Mouse (Mus musculus) C3H10T1/2 (cell line): Measurements from ENCODE around the gene Hook2. TPM values are rescaled to one million over a fixed set of nuclear protein-coding genes. Genes with fewer than 3 reads are reported as not detected.

Source experiments
- polyA plus RNA-seq, 2 experiments: library from polyadenylated mRNA; unstranded; fragments of >200 nt; fragmentation: generic; extraction: Trizol; gene quantifications; one replicate each; pipeline ENCODE4 v1.2.1; 2012; ENCODE audit warnings: missing spikeins in 2 of 2

Gene Hook2
- polyA plus RNA-seq = 1 to 10 TPM; 2.4 to 5.2 TPM

GRCm38 (mm10) chr8:84990349-84990748, at the start of gene Hook2:
Gene Hook2 (plus strand): TSS chr8:84990603.

GRCm38 (mm10) chr8:84946528-84947240, 43.7 kb upstream of the Hook2 start, which contains the start of gene Rtbdn:
Gene Rtbdn (plus strand): TSS chr8:84946991.

GRCm38 (mm10) chr8:84969241-84970134, 20.9 kb upstream of the Hook2 start, which contains the start of the genes Gm49661, Prdx2 and Rnaseh2a:
Gene Gm49661 (minus strand): TSS chr8:84969433.
Gene Prdx2 (plus strand): TSS chr8:84969587.
Gene Rnaseh2a (minus strand): TSS chr8:84969767.

GRCm38 (mm10) chr8:84978248-84978940, 12.0 kb upstream of the Hook2 start, which contains the start of gene Junb:
Gene Junb (minus strand): TSS chr8:84978718.

GRCm38 (mm10) chr8:85014431-85014830, 24.0 kb downstream of the Hook2 start, which contains the start of gene Best2:
Gene Best2 (minus strand): TSS chr8:85014531.

GRCm38 (mm10) chr8:85025098-85025932, 34.9 kb downstream of the Hook2 start, which contains the start of gene Asna1:
Gene Asna1 (minus strand): TSS chr8:85025281.

GRCm38 (mm10) chr8:85026670-85027515, 36.5 kb downstream of the Hook2 start, which contains the start of gene Trir:
Gene Trir (plus strand): TSS chr8:85026823.

GRCm38 (mm10) chr8:85036718-85037365, 46.4 kb downstream of the Hook2 start, which contains the start of gene Tnpo2:
Gene Tnpo2 (plus strand): TSS chr8:85036915.

Other genes starting within 250 kb of the Hook2 start
- gene Nfix, start 190.3 kb upstream of the Hook2 start, polyA plus RNA-seq = 100 to 1,000 TPM in 1 of 2 experiments, 10 to 100 TPM in 1; 92.3 to 315 TPM
- gene Dand5, start 167.8 kb upstream of the Hook2 start, polyA plus RNA-seq = 10 to 100 TPM in 1 of 2 experiments, 1 to 10 TPM in 1; 2.8 to 12.6 TPM
- gene Gadd45gip1, start 159.1 kb upstream of the Hook2 start, polyA plus RNA-seq = 10 to 100 TPM; 31.0 to 75.6 TPM
- 10 to 100 TPM; 61.5 to 69.9 TPM for gene Rad23a, start 149.9 kb upstream of the Hook2 start, polyA plus RNA-seq
- gene Calr, start 143.7 kb upstream of the Hook2 start, polyA plus RNA-seq = 100 to 1,000 TPM; 585 to 801 TPM
- 100 to 1,000 TPM in 1 of 2 experiments, 10 to 100 TPM in 1; 76.6 to 106 TPM for gene Farsa, start 133.6 kb upstream of the Hook2 start, polyA plus RNA-seq
- gene Syce2, start 118.5 kb upstream of the Hook2 start, polyA plus RNA-seq = 1 to 10 TPM in 1 of 2 experiments, under 1 TPM in 1; 0.08 to 3.1 TPM
- 10 to 100 TPM in 1 of 2 experiments, 1 to 10 TPM in 1; 4.6 to 16.7 TPM for gene Gcdh, start 96.7 kb upstream of the Hook2 start, polyA plus RNA-seq
- gene Klf1, start 88.7 kb upstream of the Hook2 start, polyA plus RNA-seq = under 1 TPM; 0.08 to 0.27 TPM
- gene Dnase2a, start 82.0 kb upstream of the Hook2 start, polyA plus RNA-seq = 10 to 100 TPM; 11.5 to 17.3 TPM
- gene Mast1, start 53.2 kb upstream of the Hook2 start, polyA plus RNA-seq = under 1 TPM in 1 of 2 experiments, not detected in 1; 0.06 TPM
- under 1 TPM in 1 of 2 experiments, not detected in 1; 0.05 TPM for gene Rtbdn, start 43.6 kb upstream of the Hook2 start, polyA plus RNA-seq
- not detected for gene Gm49661, start 21.2 kb upstream of the Hook2 start, polyA plus RNA-seq
- 100 to 1,000 TPM; 723 to 905 TPM for gene Prdx2, start 21.0 kb upstream of the Hook2 start, polyA plus RNA-seq
- gene Rnaseh2a, start 20.8 kb upstream of the Hook2 start, polyA plus RNA-seq = 100 to 1,000 TPM in 1 of 2 experiments, 10 to 100 TPM in 1; 85.1 to 248 TPM
- gene Junb, start 11.9 kb upstream of the Hook2 start, polyA plus RNA-seq = 10 to 100 TPM; 27.0 to 43.6 TPM
- under 1 TPM in 1 of 2 experiments, not detected in 1; 0.17 TPM for gene Best2, start 23.9 kb downstream of the Hook2 start, polyA plus RNA-seq
- 100 to 1,000 TPM; 150 to 247 TPM for gene Asna1, start 34.7 kb downstream of the Hook2 start, polyA plus RNA-seq
- gene Trir, start 36.2 kb downstream of the Hook2 start, polyA plus RNA-seq = 100 to 1,000 TPM; 205 to 250 TPM
- 10 to 100 TPM in 1 of 2 experiments, 1 to 10 TPM in 1; 8.0 to 41.1 TPM for gene Tnpo2, start 46.3 kb downstream of the Hook2 start, polyA plus RNA-seq
- 10 to 100 TPM; 11.0 to 31.1 TPM for gene Fbxw9, start 69.5 kb downstream of the Hook2 start, polyA plus RNA-seq
- under 1 TPM in 1 of 2 experiments, not detected in 1; 0.48 TPM for gene Gm5741, start 77.4 kb downstream of the Hook2 start, polyA plus RNA-seq
- 100 to 1,000 TPM in 1 of 2 experiments, 10 to 100 TPM in 1; 51.7 to 147 TPM for gene Dhps, start 81.2 kb downstream of the Hook2 start, polyA plus RNA-seq
- 100 to 1,000 TPM; 149 to 151 TPM for gene Wdr83os, start 90.1 kb downstream of the Hook2 start, polyA plus RNA-seq
- 10 to 100 TPM; 14.8 to 25.8 TPM for gene Wdr83, start 90.7 kb downstream of the Hook2 start, polyA plus RNA-seq
- 10 to 100 TPM in 1 of 2 experiments, 1 to 10 TPM in 1; 6.8 to 20.5 TPM for gene Man2b1, start 92.7 kb downstream of the Hook2 start, polyA plus RNA-seq
- under 1 TPM in 1 of 2 experiments, not detected in 1; 0.05 TPM for gene Zfp791, start 132.5 kb downstream of the Hook2 start, polyA plus RNA-seq
- gene Cks1brt, start 161.3 kb downstream of the Hook2 start, polyA plus RNA-seq = not detected
- not detected for gene Olfr371, start 235.4 kb downstream of the Hook2 start, polyA plus RNA-seq